Comparison of ENCODE assay signal across 10 mouse cellular contexts in genomic region chr3:15244999-15245398, GRCm38 (mm10).
A peak's percentile ranks its signal among the peaks of the same experiment; 100 is the strongest.
DNase-seq lines count a peak whose midpoint lies in the region; ATAC-seq lines count a peak whose summit lies in the region.
"Had no signal": no experiment of that assay in that cellular context is flagged by ENCODE, and none has a peak within 500 bp of the region (broad histone marks: within the 10 kb centered on the region; RNA-seq: fewer than 3 reads in every experiment).

No protein-coding gene starts in this region.

- no peak overlapping the region for H3K4me2 ChIP-seq in kidney, embryonic 14.5 days (replicated peaks; ENCODE audit: low read depth, low read length)
- H3K4me2 ChIP-seq in hindbrain, embryonic 16.5 days (ENCODE audit: low read length): no peak overlapping the region
- H3K4me2 ChIP-seq in neural tube, embryonic 15.5 days: no peak overlapping the region
- H3K4me2 ChIP-seq: embryonic facial prominence, embryonic 15.5 days; lung, embryonic 15.5 days had no signal

- no peak for ATAC-seq in kidney, embryonic 14.5 days (ENCODE audit: low FRiP score, low TSS enrichment)
- ATAC-seq in common myeloid progenitor, adult 5-6 weeks (replicated peaks; ENCODE audit: low read depth, poor library complexity, severe bottlenecking): peak; percentile 96
- peak; percentile 82 for ATAC-seq in hindbrain, embryonic 16.5 days
- ATAC-seq in neural tube, embryonic 15.5 days (ENCODE audit: low FRiP score): peak; percentile 78; the same call in 1 of the 2 replicates

- no peak overlapping the region for H3K9ac ChIP-seq in kidney, embryonic 14.5 days (ENCODE audit: low read depth, low read length)
- no peak overlapping the region for H3K9ac ChIP-seq in hindbrain, embryonic 16.5 days (ENCODE audit: low read depth, low read length)
- H3K9ac ChIP-seq in neural tube, embryonic 15.5 days (replicated peaks): no peak overlapping the region
- H3K9ac ChIP-seq: embryonic facial prominence, embryonic 15.5 days; lung, embryonic 15.5 days had no signal

- no peak overlapping the region for H3K4me3 ChIP-seq in kidney, embryonic 14.5 days (ENCODE audit: low read length)
- H3K4me3 ChIP-seq in hindbrain, embryonic 16.5 days (ENCODE audit: low read length): no peak overlapping the region
- no peak overlapping the region for H3K4me3 ChIP-seq in neural tube, embryonic 15.5 days (replicated peaks)
- H3K4me3 ChIP-seq: embryonic facial prominence, embryonic 15.5 days; lung, embryonic 15.5 days had no signal

- H3K4me1 ChIP-seq in kidney, embryonic 14.5 days (ENCODE audit: control insufficient read depth, insufficient read depth, low read length): no peaks in the 10 kb centered on the region
- no peaks in the 10 kb centered on the region for H3K4me1 ChIP-seq in hindbrain, embryonic 16.5 days (ENCODE audit: control insufficient read depth, insufficient read depth, low read depth, low read length)
- H3K4me1 ChIP-seq in neural tube, embryonic 15.5 days: no peaks in the 10 kb centered on the region
- H3K4me1 ChIP-seq: embryonic facial prominence, embryonic 15.5 days; lung, embryonic 15.5 days had no signal

- no peak overlapping the region for H3K27ac ChIP-seq in kidney, embryonic 14.5 days (ENCODE audit: low read depth, low read length)
- H3K27ac ChIP-seq in hindbrain, embryonic 16.5 days (ENCODE audit: low read depth, low read length): no peak overlapping the region
- H3K27ac ChIP-seq in neural tube, embryonic 15.5 days (replicated peaks): no peak overlapping the region
- H3K27ac ChIP-seq: embryonic facial prominence, embryonic 15.5 days; lung, embryonic 15.5 days had no signal

- peak; percentile 10 for DNase-seq in kidney, adult 18-20 months
- peak; percentile 54 for DNase-seq in MEL-GATA-1-ER (ENCODE audit: extremely low read depth, low read depth)
- DNase-seq in left cerebral cortex, postnatal 36 days (ENCODE audit: low spot score in 2 of 2): peak; percentile 9
- DNase-seq in urinary bladder, postnatal 4 days (ENCODE audit: low spot score in 2 of 2): no peak

- intact Hi-C loops in left cerebral cortex, postnatal 36 days (cut with DNase I): loop anchor here (5.0 kb wide), 4 partner anchors 53 to 568 kb away; partner anchors contain the start of gene Car2

- no peaks in the 10 kb centered on the region for H3K36me3 ChIP-seq in kidney, embryonic 14.5 days (ENCODE audit: control insufficient read depth, insufficient read depth, low read length)
- no peaks in the 10 kb centered on the region for H3K36me3 ChIP-seq in hindbrain, embryonic 16.5 days (ENCODE audit: control insufficient read depth, insufficient read depth, low read length)
- no peaks in the 10 kb centered on the region for H3K36me3 ChIP-seq in neural tube, embryonic 15.5 days
- H3K36me3 ChIP-seq: embryonic facial prominence, embryonic 15.5 days; lung, embryonic 15.5 days had no signal

- no peaks in the 10 kb centered on the region for H3K27me3 ChIP-seq in kidney, embryonic 14.5 days (ENCODE audit: control insufficient read depth, insufficient read depth, low read length)
- no peaks in the 10 kb centered on the region for H3K27me3 ChIP-seq in hindbrain, embryonic 16.5 days (replicated peaks; ENCODE audit: control insufficient read depth, insufficient read depth, low read length)
- H3K27me3 ChIP-seq in neural tube, embryonic 15.5 days (replicated peaks): no peaks in the 10 kb centered on the region
- H3K27me3 ChIP-seq: embryonic facial prominence, embryonic 15.5 days; lung, embryonic 15.5 days had no signal

- WGBS in kidney, embryonic 14.5 days: 23% methylated on average over 6 of the region's 6 CpGs
- 21% methylated on average over 6 of the region's 6 CpGs for WGBS in hindbrain, embryonic 16.5 days
- 28% methylated on average over 6 of the region's 6 CpGs for WGBS in neural tube, embryonic 15.5 days

- no peaks in the 10 kb centered on the region for H3K9me3 ChIP-seq in kidney, embryonic 14.5 days (ENCODE audit: control insufficient read depth, low read length)
- H3K9me3 ChIP-seq in hindbrain, embryonic 16.5 days (ENCODE audit: control insufficient read depth, low read length): no peaks in the 10 kb centered on the region
- H3K9me3 ChIP-seq in neural tube, embryonic 15.5 days (replicated peaks): no peaks in the 10 kb centered on the region
- H3K9me3 ChIP-seq: embryonic facial prominence, embryonic 15.5 days; lung, embryonic 15.5 days had no signal

Comparison
In these comparisons a context has a peak if more than half of its experiments do, and no peak if none do; other contexts are left out.
1. DNase-seq: peak in kidney, adult 18-20 months (single experiment), MEL-GATA-1-ER (single experiment) and left cerebral cortex, postnatal 36 days (2 of 2); none in urinary bladder, postnatal 4 days (0 of 2).